Mouse (Mus musculus): Measurements from ENCODE around the gene Atp2a2.
A peak's percentile ranks its signal among the peaks of the same experiment; 100 is the strongest.
"Not testable (repeated sequence)": the region's sequence is repeated elsewhere in the genome, so short reads cannot be mapped to it uniquely, and the experiment has no call there.

Atp2a2 gene

DNA sequence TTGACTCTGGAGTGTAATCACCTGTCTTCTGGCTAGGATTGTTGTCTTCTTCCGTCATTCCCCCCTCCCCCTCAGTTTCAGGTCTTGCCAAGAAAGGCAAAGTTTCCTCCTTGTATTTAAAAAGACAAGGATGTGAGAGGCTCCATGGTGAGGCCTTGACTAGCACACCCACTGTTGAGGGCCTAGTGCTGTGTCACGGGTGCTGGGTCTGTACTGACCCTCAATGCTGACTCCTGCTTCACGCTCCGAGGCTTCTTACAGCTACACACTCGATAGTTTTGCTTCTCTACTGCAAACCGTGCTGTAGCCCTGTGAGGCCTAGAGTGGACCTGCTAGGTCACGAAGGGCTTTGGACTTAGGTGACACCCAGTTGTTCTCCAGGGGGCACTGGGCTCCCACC, 49.8 kb downstream of the Atp2a2 start:
- no peak for DNase-seq (ENCODE audit: low spot score in 2 of 2)

DNA sequence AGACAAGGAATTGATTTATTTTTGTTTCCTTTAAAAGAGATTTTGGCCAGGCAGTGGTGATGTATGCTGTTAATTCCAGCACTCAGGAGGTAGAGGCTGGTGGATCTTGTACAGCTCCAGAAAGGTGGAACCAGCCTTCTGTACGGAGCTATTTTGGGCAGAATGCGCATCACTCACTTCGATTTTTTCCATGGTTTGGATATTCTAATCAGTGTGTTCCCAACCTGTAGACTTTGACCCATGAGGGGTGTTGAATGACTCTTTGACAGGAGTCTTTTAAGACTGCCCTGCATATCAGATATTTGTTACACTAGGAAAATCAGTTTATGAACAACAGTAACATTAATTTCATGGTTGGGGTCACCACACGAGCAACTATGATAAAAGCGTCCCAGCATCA, 50.7 kb downstream of the Atp2a2 start:
- DNase-seq (ENCODE audit: low spot score in 2 of 2) = no peak

- no peak for DNase-seq (ENCODE audit: low spot score in 2 of 2)
Observed at GRCm38 (mm10) chr5:122450913-122451317, 51.1 kb downstream of the Atp2a2 start.

DNA sequence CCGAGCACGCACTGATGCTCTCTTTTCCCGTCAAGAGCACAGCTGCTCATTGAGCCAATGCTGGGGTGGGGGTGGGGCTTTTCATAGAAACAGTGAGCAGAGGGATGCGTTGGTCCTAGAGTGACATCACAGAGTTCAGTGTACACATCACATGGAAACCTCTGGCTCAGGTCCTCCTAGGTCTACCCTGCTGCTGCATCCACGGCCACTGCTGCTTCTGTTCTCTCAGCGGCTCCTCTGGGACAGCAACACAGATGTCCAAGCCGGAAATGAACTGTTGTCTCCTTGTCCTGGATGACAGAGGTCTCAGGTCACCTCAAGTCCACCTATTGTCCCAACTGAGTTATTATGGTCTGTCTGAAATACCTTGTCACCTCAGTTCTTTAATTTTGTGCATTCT, 52.1 kb downstream of the Atp2a2 start:
- no peak for DNase-seq (ENCODE audit: low spot score in 2 of 2)

DNA sequence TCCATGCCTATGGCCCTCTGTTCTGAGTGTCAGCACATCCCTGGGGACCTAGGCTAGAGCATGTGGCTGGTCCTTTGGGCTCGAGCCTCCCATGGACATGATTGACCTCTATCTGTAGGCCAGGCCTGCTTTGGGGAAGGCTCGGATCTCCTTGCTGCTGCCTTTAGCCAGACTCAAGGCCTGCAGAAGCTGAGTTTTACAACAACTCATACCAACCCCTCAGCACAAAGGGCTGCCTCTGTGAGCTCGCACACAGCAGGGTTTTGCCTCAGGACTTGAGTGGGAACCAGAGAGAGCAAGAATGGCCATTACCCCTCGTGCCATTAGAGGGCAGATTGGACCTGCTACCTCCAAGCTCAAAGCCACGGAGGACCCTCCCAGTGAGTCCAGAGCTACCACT, 53.2 kb downstream of the Atp2a2 start:
- no peak for DNase-seq (ENCODE audit: low spot score in 2 of 2)

DNA sequence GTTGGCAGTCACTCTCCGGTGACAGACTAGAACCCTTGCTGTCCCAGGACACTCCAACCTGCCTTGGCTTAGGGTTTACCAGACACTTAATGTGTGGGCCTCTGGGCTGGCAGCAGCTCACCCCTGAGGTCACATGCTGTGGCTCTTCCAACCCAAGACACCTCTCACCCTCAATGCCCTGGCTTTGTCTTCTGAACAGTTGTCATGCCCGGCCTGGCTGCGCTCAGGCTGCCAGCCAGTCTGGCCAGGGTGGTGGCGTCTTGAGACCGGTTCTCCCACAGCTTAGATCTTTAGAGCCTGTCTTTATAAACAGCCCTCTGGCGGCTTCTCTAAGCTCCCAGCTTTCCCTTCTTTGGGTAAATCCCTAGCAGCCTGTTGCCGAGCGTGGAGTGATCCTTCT, 54.2 kb downstream of the Atp2a2 start:
- DNase-seq (ENCODE audit: low spot score in 2 of 2) = no peak

DNA sequence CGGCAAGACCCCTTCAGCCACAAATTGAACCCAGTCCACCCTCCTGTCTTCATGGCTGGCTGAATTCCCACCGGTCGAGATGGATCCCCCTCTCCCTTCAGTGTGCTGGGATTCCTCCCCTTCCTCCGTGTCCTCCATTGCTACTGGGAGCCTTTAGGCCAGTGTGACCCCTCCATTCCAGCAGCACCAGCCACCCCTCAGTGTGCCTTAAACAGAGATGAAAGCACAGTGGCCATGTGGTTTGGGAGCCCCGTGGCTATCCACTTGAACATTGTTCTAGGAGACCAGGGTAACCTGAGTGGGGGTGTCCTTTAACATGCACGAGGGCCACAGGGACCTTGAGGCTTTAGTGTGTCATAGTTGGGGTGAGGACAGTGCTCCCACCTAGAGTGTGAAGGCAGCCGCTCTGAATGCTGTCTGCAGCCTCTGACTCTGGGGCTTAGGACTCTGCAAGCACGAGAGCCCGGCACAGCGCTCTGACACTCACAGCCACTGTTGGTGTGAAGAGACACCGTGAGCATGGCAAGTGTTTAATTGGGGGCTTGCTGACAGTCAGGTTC, 56.9 kb downstream of the Atp2a2 start:
- no peak for DNase-seq (ENCODE audit: low spot score in 2 of 2)

GRCm38 (mm10) chr5:122444492-122444891, 57.5 kb downstream of the Atp2a2 start:
- DNase-seq (ENCODE audit: low spot score in 2 of 2) = no peak

DNA sequence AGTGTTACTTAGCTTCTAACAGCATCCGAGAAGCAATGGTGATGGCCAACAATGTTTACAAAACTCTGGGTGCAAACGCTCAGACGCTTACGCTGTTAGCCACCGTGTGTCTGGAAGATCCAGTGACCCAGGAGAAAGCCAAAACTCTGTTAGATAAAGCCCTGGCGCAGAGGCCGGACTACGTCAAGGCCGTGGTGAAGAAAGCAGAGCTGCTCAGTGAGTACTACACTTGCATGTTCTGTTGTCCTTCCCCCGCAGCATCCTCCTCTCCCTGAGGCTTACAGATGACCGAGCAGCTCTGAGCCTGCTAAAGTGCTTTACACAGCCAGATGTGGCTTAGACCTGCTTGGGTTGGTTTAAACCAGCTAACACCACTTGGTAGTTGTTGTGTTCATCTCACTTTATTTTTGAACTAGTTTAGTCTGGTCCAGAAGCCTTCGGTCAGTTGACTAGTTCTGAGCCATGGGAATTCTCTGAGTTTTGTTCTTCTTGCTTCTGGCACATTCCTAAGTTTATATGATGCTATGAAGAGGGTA, 61.9 kb downstream of the Atp2a2 start:
- no peak for DNase-seq (ENCODE audit: low spot score in 2 of 2)

GRCm38 (mm10) chr5:122439400-122440094, 62.5 kb downstream of the Atp2a2 start:
- no peak for DNase-seq (ENCODE audit: low spot score in 2 of 2)

GRCm38 (mm10) chr5:122434541-122434940, 67.5 kb downstream of the Atp2a2 start:
- no peak for DNase-seq (ENCODE audit: low spot score in 2 of 2)

- DNase-seq (ENCODE audit: low spot score in 2 of 2) = no peak
Observed at GRCm38 (mm10) chr5:122431221-122431620, 70.8 kb downstream of the Atp2a2 start.

GRCm38 (mm10) chr5:122430036-122430775, 71.8 kb downstream of the Atp2a2 start:
- no peak for DNase-seq (ENCODE audit: low spot score in 2 of 2)

- no peak for DNase-seq (ENCODE audit: low spot score in 2 of 2)
Observed at GRCm38 (mm10) chr5:122425550-122425949, 76.5 kb downstream of the Atp2a2 start.

DNA sequence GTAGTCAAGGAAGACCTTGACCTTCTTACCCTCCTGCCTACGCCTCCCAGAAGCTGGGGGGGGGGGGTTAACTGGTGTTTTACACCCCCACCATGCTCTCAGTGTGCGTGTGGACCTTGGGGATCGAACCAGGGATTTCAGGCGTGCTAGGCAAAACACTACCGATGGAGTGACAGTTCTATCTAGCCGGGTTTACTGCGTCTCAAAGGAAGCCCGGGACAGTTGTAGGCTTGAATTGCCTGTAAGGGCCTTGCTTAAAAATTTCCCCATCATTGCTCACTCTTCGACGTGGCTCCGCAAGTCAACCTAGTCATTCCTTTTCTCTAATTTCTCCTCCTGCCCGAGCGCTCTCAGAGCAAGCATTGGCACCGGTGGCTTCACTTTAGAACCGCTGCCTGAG, 78.9 kb downstream of the Atp2a2 start:
- DNase-seq (ENCODE audit: low spot score in 2 of 2) = no peak

DNA sequence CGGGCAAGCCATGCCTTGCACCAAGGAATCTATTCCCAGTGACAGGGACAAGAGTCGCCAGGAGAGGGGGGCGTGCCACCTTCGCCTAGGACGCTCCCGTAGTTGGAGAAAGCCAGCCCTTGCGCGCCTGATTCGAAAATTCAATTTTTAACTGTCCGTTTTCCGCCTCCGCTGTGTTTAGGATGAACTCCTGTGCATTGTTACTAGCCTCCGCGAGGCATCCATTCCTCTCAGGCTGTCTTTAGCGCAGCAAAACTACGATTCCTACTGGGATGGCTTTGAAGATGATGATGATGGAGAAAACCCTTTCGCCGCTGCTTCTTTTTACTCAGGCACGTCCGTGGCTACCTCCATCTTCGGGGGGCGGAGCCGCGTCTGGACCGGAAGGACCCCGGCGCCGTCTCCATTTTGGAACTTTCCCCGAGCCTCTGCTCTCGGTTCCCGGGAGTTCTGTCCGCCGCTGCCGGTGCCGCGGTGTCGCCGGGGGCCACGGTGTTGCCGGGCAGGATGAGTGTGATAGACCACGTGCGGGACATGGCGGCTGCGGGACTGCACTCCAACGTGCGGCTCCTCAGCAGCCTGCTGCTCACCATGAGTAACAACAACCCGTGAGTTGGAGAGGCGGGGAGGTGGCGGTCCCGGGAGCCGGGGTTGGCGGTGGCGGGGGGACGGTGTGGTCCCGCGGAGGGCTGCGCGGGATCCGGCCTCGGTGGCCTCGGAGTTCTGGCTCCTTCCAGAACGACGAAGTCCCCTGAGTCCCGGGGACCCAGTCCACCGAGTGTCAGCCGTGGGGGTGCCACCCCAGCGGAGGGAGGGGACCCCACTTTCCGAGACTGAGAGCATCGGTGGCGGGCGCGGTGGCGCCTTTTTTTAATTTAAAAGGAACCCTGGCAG, 79.7 kb downstream of the Atp2a2 start:
- DNase-seq (ENCODE audit: low spot score in 2 of 2) = peak; percentile 76 to 78

DNA sequence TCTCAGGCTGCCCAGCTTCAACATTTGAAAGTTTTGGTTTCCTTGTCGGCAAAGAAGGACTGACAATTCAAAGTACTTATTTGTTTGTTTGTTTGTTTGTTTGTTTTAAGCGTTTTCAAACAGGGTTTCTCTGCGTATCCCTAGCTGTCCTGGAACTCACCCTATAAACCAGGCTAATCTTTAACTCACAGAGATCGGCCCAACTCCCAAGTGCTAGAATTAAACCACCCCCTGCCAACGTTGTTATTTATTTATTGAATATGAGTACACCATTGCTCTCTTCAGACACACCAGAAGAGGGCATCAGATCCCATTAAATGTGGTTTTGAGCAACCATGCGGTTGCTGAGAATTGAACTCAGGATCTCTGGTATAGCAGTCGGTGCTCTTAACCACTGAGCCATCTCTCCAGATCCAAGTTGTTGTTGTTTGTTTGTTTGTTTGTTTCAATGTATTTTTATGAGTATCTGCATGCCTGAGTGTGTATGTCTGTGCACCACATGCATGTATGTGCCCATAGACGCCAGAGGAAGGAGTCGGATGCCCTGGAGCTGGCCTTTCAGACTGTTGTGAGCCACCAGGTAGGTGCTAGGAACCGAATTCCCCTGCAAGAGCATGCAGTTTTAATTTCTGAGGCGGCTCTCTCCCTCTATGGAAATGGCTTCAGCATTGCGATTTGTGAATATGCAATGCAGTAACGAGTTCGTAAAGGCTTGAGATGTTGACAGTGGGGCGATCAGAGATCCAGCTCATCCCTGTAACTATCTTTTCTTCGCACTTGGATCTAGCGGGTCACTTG, 80.6 kb downstream of the Atp2a2 start, which contains the start of gene Anapc7:
Gene Anapc7, plus strand, starts transcription at position 423 of the 798 bp plus-strand sequence.
- DNase-seq (ENCODE audit: low spot score in 2 of 2) = no peak

DNA sequence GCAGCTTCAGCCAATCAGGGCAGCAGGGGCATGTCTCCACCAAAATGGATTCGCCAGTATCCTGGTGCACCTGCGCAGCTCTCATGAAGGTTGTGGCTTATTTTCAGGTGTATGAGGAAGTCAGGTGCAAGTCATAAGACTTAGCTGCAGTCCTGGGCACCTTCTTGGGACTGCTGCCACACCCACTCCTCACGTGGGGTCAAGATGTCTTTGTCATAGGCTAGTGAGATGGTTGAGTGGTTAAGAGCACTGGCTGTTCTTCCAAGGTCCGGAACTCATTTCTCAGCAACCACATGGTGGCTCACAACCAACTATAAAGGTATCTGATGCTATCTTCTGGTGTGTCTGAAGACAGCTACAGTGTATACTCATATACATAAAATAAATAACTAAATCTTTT, 81.3 kb downstream of the Atp2a2 start:
- not testable (repeated sequence) for DNase-seq (ENCODE audit: low spot score in 2 of 2)

DNA sequence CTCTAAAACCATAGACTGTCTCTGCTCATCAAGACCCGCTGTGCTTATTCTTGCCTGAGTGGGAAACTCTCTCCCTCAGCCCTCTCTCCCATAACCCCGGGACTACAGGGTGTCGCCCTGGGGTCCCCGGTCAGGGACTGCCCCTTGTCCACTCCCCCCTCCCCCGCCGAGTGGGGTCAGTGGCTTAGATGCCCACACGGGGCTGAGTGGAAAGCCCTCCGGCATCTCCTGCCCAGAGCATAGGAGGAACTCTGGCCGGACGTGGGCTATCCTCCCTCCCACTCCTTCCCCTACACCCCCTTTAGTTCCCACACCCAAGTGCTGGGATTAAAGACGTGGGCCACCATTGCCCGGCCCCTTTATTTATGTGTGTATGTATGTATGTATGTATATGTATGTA, 86.6 kb downstream of the Atp2a2 start:
- DNase-seq (ENCODE audit: low spot score in 2 of 2) = no peak

DNA sequence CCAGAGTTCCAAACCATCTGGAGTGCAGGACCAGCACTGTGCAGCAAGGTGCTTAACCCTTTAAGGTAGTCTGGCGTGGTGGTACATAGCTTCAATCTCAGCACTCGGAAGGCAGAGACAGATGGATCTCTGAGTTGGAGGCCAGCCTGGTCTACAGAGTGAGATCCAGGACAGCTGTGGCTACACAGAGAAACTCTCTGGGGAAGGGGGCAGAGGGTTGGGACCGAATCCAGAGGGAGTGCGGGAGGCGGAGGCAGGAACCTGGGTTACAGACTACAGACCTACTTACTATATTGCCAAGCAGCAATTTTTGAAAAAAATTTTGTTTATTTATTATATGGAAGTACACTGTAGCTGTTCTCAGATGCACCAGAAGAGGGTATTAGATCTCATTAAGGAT, 87.7 kb downstream of the Atp2a2 start:
- DNase-seq (ENCODE audit: low spot score in 2 of 2) = no peak

GRCm38 (mm10) chr5:122412826-122413225, 89.2 kb downstream of the Atp2a2 start:
- no peak for DNase-seq (ENCODE audit: low spot score in 2 of 2)
